Mouse (Mus musculus) heart, adult 2 months (tissue): ENCODE measurements at regions not wholly inside any gene's neighbourhood (a gene's known extent, or its start where the extent isn't known, plus 50 kb on each side); places are given as distances from the start of the nearest gene placed in this dataset.

ENCODE experiments used
- CTCF ChIP-seq: fragments of 200-600 bp; IDR thresholded peaks from 2 replicates; pipeline ENCODE4 v1.8.1; 2022; ENCODE audit warnings: antibody characterized with exemption, mild to moderate bottlenecking, moderate library complexity
- POLR2A ChIP-seq: fragments of 200-500 bp; IDR thresholded peaks from 2 replicates; pipeline ENCODE4 v1.6.1; 2011; ENCODE audit warnings: mild to moderate bottlenecking, low read depth, low read length, control low read depth; ENCODE audit not compliant: insufficient read depth

- no peak for TF ChIP-seq POLR2A
- no peak for TF ChIP-seq CTCF
These were observed 166.1 kb upstream of the Prkcq start for GRCm38 (mm10) chr2:11005806-11006205.
